Mouse (Mus musculus): ENCODE results near the gene Nf1. TPM values are rescaled to one million over a fixed set of nuclear protein-coding genes. Genes with fewer than 3 reads are reported as not detected.

The Nf1 gene
- total and polyA plus RNA-seq, 3 experiments = 8.5 to 30.9 (median 30.5) TPM

DNA sequence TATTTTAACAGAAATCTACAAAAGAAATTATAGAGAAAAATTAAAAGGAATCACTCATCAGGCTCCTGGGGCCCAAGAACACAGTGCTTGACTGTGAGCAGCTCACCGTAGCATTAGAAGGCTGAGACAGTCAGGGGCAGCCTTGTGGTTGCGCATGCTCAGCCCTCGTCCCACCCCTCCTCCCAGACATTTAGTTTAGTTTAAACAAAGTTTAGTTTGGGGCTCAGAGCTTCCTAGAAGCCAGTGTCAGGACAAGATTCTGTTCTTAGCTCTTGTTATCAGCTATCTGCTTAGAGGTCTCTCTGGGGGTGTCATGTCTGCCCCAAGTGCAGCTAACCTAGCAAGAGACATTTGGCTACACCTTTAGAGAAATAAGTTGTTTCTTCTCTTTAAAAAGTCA, 189.1 kb downstream of the Nf1 start:
- Histone ChIP-seq H3K27me3 (ENCODE audit: control insufficient read depth, insufficient read depth, low read length) (no peaks in the 10 kb centered on the region), H3K79me2 (replicated peaks; ENCODE audit: control insufficient read depth, insufficient read depth, low read length) (no peaks in the 10 kb centered on the region), H3K36me3 (ENCODE audit: control insufficient read depth, insufficient read depth, low read length) (no peaks in the 10 kb centered on the region), H3K4me1 (ENCODE audit: control insufficient read depth, insufficient read depth, low read length) (peaks cover 4% of the 10 kb centered on the region), H3K4me3 (no peak overlapping the region), H3K9ac (ENCODE audit: low read depth, low read length) (0 out of 2 replicates have a peak overlapping the region, but pooled peaks have one; percentile 29), H3K27ac (no peak overlapping the region)
- no peak for DNase-seq
- intact Hi-C loops (cut with DNase I) = no loop called here
- WGBS = 90% methylated on average over 3 of the region's 3 CpGs
- TF ChIP-seq POLR2A (IDR thresholded peaks at IDR 0.05; ENCODE audit: insufficient read depth, low read depth, low read length) (no peak), EP300 (IDR thresholded peaks at IDR 0.05; ENCODE audit: insufficient read depth, low read depth, low read length) (no peak), CTCF (IDR thresholded peaks at IDR 0.05) (no peak)

DNA sequence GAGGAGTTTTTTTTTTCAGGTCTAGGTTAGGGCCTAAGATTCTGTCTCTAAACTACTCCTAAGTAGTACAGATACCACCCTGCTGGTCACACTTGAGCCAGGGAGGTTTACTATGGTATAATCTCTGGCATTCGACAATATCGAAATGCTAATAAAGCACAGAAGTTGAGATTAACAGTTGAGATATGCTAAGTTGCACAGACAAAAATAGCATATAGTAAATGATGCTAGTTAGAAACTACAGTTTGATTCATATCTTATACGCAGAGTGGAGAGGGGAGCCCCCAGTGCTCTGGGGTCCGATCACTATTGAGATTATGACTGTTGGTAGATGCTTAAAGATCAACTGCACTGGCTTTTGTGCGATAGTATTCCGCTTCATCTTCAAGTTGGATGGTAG, 189.7 kb downstream of the Nf1 start:
- no peaks in the 10 kb centered on the region for H3K36me3 ChIP-seq (ENCODE audit: control insufficient read depth, insufficient read depth, low read length)
- no peak for DNase-seq
- H3K27ac ChIP-seq = no peak overlapping the region; the same call in 1 of the 2 replicates
- TF ChIP-seq POLR2A (IDR thresholded peaks at IDR 0.05; ENCODE audit: insufficient read depth, low read depth, low read length) = no peak
- no peak for TF ChIP-seq CTCF (IDR thresholded peaks at IDR 0.05)
- no peak for TF ChIP-seq EP300 (IDR thresholded peaks at IDR 0.05; ENCODE audit: insufficient read depth, low read depth, low read length)
- 92% methylated on average over 6 of the region's 6 CpGs for WGBS
- intact Hi-C loops (cut with DNase I) = no loop called here
- H3K79me2 ChIP-seq (replicated peaks; ENCODE audit: control insufficient read depth, insufficient read depth, low read length) = no peaks in the 10 kb centered on the region
- H3K4me1 ChIP-seq (ENCODE audit: control insufficient read depth, insufficient read depth, low read length) = peaks cover 7% of the 10 kb centered on the region
- no peak overlapping the region for H3K4me3 ChIP-seq
- no peaks in the 10 kb centered on the region for H3K27me3 ChIP-seq (ENCODE audit: control insufficient read depth, insufficient read depth, low read length)
- H3K9ac ChIP-seq (ENCODE audit: low read depth, low read length) = no peak overlapping the region

DNA sequence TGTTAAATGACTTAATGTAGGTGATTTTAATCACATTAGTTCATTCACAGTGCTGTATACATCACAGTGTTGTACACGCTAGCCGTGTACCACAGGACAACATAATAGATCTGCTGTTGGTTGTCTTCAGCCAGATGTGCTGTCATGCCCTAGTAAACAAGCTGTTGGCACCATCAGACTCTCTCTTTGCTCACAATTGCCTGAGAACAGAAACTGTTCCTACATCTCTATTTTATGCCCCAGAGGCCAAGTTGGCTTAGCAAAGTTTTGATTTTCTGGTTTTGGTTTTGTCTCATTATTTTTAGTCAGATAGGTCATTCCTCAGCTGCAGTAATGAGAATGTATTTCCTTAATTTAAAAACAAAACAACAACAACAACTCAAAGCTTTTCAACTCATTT, 190.2 kb downstream of the Nf1 start:
- Histone ChIP-seq H3K36me3 (ENCODE audit: control insufficient read depth, insufficient read depth, low read length) (no peaks in the 10 kb centered on the region), H3K27me3 (ENCODE audit: control insufficient read depth, insufficient read depth, low read length) (no peaks in the 10 kb centered on the region), H3K9ac (ENCODE audit: low read depth, low read length) (no peak overlapping the region), H3K79me2 (replicated peaks; ENCODE audit: control insufficient read depth, insufficient read depth, low read length) (no peaks in the 10 kb centered on the region), H3K27ac (peak overlapping the region; percentile 38), H3K4me1 (ENCODE audit: control insufficient read depth, insufficient read depth, low read length) (peaks cover 7% of the 10 kb centered on the region), H3K4me3 (no peak overlapping the region)
- no peak for TF ChIP-seq CTCF (IDR thresholded peaks at IDR 0.05)
- no peak for TF ChIP-seq EP300 (IDR thresholded peaks at IDR 0.05; ENCODE audit: insufficient read depth, low read depth, low read length)
- no peak for TF ChIP-seq POLR2A (IDR thresholded peaks at IDR 0.05; ENCODE audit: insufficient read depth, low read depth, low read length)
- intact Hi-C loops (cut with DNase I) = no loop called here
- DNase-seq = no peak
- WGBS = 86% methylated on average over 2 of the region's 2 CpGs

DNA sequence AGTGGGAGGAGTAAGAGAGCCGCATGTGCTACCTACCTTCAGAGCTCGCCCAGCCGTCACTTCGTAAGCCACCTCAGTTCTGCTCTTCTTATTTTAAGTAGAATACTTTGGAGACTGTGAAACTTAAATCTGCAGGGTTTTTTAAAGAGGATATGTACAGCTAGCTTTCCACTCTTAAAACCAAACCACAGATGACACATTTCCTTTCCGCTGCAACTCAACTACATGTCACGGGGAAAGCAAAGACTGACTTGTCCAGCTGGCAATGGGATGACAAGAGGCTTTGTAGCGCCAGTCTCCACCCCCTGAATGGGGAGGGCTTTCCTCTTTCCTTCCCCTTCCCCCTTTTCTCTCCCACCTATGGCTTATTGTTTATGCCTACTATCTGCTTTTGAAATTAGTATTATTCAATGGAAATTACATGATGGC, 190.9 kb downstream of the Nf1 start, which contains the start of the genes Evi2 and Evi2a:
Gene Evi2, minus strand, starts transcription at position 257 of the 429 bp plus-strand sequence.
Gene Evi2a, minus strand, starts transcription at position 277 of the 429 bp plus-strand sequence.
- intact Hi-C loops (cut with DNase I) = no loop called here
- peak; percentile 39 for TF ChIP-seq POLR2A (IDR thresholded peaks at IDR 0.05; ENCODE audit: insufficient read depth, low read depth, low read length)
- TF ChIP-seq CTCF (IDR thresholded peaks at IDR 0.05) = no peak
- no peak within 1 kb of the TSS; the same call in 1 of the 2 replicates for H3K4me3 ChIP-seq
- peak within 1 kb of the TSS; percentile 38 for H3K27ac ChIP-seq
- no peaks in the 10 kb centered on the region for H3K27me3 ChIP-seq (ENCODE audit: control insufficient read depth, insufficient read depth, low read length)
- H3K79me2 ChIP-seq (replicated peaks; ENCODE audit: control insufficient read depth, insufficient read depth, low read length) = no peaks in the 10 kb centered on the region
- H3K4me1 ChIP-seq (ENCODE audit: control insufficient read depth, insufficient read depth, low read length) = peaks cover 7% of the 10 kb centered on the region
- peak; percentile 32 to 65 for DNase-seq
- H3K36me3 ChIP-seq (ENCODE audit: control insufficient read depth, insufficient read depth, low read length) = no peaks in the 10 kb centered on the region
- H3K9ac ChIP-seq (ENCODE audit: low read depth, low read length) = no peak within 1 kb of the TSS
- 72% methylated on average over 7 of the region's 7 CpGs for WGBS

DNA sequence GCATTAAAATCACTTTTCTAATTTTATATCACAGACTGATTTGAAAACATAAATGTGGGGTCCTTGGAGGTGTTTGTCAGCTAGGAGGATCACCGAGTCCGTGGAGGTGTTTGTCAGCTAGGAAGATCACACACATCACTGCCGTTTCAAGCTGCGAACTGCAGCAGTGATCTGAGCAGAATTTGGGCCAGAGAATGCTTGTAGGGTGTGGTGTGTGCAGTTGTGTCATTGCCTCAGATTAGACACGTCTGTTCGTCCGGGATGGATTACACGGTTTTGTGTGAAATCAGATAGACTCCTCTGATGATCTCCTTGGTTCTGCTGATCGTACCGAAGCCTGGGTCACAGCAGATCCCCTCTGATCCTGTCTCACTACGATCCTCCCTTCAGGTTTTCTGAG, 191.3 kb downstream of the Nf1 start:
- intact Hi-C loops (cut with DNase I) = no loop called here
- no peak overlapping the region for H3K4me3 ChIP-seq
- TF ChIP-seq CTCF (IDR thresholded peaks at IDR 0.05) = no peak
- H3K79me2 ChIP-seq (replicated peaks; ENCODE audit: control insufficient read depth, insufficient read depth, low read length) = no peaks in the 10 kb centered on the region
- H3K4me1 ChIP-seq (ENCODE audit: control insufficient read depth, insufficient read depth, low read length) = peaks cover 7% of the 10 kb centered on the region
- H3K27me3 ChIP-seq (ENCODE audit: control insufficient read depth, insufficient read depth, low read length) = no peaks in the 10 kb centered on the region
- H3K27ac ChIP-seq = no peak overlapping the region
- WGBS = 74% methylated on average over 11 of the region's 11 CpGs
- H3K9ac ChIP-seq (ENCODE audit: low read depth, low read length) = no peak overlapping the region
- peak in 1 of 2 experiments; percentile 25 for DNase-seq
- H3K36me3 ChIP-seq (ENCODE audit: control insufficient read depth, insufficient read depth, low read length) = no peaks in the 10 kb centered on the region

DNA sequence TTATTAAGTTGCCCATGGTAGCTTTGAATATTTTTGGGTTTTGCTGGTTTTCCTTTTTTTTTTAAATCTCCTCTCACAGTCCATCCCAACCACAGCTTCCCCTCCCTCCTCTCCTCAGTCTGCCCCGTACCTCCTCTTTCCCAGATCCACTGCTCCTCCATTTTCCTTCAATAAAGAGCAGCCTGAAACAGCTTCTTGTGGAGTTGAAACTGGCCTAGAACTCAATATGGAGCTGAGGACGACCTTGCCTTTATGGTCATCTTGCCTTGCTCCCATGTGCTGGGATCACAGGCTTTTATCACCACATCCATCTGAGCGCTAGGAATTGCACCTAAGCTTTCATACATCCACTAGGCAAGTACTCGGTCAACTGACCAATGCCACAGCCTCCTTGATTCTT, 192.0 kb downstream of the Nf1 start:
- H3K79me2 ChIP-seq (replicated peaks; ENCODE audit: control insufficient read depth, insufficient read depth, low read length) = no peaks in the 10 kb centered on the region
- no peak overlapping the region for H3K27ac ChIP-seq
- 96% methylated on average over 4 of the region's 4 CpGs for WGBS
- no peaks in the 10 kb centered on the region for H3K36me3 ChIP-seq (ENCODE audit: control insufficient read depth, insufficient read depth, low read length)
- peaks cover 7% of the 10 kb centered on the region for H3K4me1 ChIP-seq (ENCODE audit: control insufficient read depth, insufficient read depth, low read length)
- DNase-seq = no peak
- no peak for TF ChIP-seq POLR2A (IDR thresholded peaks at IDR 0.05; ENCODE audit: insufficient read depth, low read depth, low read length)
- no peak for TF ChIP-seq CTCF (IDR thresholded peaks at IDR 0.05)
- no peak for TF ChIP-seq EP300 (IDR thresholded peaks at IDR 0.05; ENCODE audit: insufficient read depth, low read depth, low read length)
- no peak overlapping the region for H3K9ac ChIP-seq (ENCODE audit: low read depth, low read length)
- no peaks in the 10 kb centered on the region for H3K27me3 ChIP-seq (ENCODE audit: control insufficient read depth, insufficient read depth, low read length)
- no peak overlapping the region for H3K4me3 ChIP-seq
- intact Hi-C loops (cut with DNase I) = no loop called here

Data from heart, adult 2 months (tissue).